Mouse (Mus musculus) hindbrain, embryonic 16.5 days (tissue): ENCODE data around the gene Tfrc. TPM values are rescaled to one million over a fixed set of nuclear protein-coding genes. Genes with fewer than 3 reads are reported as not detected.
"Not testable (repeated sequence)": the region's sequence is repeated elsewhere in the genome, so short reads cannot be mapped to it uniquely, and the experiment has no call there.

Experiments used
- ATAC-seq: fragments of 200-750 bp; cut with Nextera tagmentation; 2 replicates; pipeline ENCODE4 v1.8.0; 2017; ENCODE audit warnings: moderate TSS enrichment, moderate library complexity
- H3K27ac ChIP-seq: fragments of 300-500 bp; sonication (generic); 2 replicates; pipeline ENCODE4 v1.5.1; 2014; ENCODE audit warnings: low read depth, mild to moderate bottlenecking, control low read depth, low read length, moderate library complexity
- H3K27me3 ChIP-seq: fragments of 300-500 bp; sonication (generic); replicated peaks from 2 replicates; pipeline ENCODE4 v1.6.1; 2014; ENCODE audit warnings: low read length; ENCODE audit not compliant: control insufficient read depth, insufficient read depth
- H3K36me3 ChIP-seq: fragments of 300-500 bp; sonication (generic); 2 replicates; pipeline ENCODE4 v1.6.1; 2014; ENCODE audit warnings: mild to moderate bottlenecking, low read length, moderate library complexity, mixed read lengths; ENCODE audit not compliant: control insufficient read depth, insufficient read depth
- H3K4me1 ChIP-seq: fragments of 300-500 bp; sonication (generic); 2 replicates; pipeline ENCODE4 v1.6.1; 2014; ENCODE audit warnings: low read depth, low read length; ENCODE audit not compliant: control insufficient read depth, insufficient read depth
- H3K4me2 ChIP-seq: fragments of 300-500 bp; sonication (generic); 2 replicates; pipeline ENCODE4 v1.6.1; 2014; ENCODE audit warnings: mild to moderate bottlenecking, low read length, control low read depth, moderate library complexity
- H3K4me3 ChIP-seq: fragments of 300-500 bp; sonication (generic); 2 replicates; pipeline ENCODE4 v1.5.1; 2014; ENCODE audit warnings: mild to moderate bottlenecking, low read length, control low read depth, moderate library complexity
- H3K9ac ChIP-seq: fragments of 300-500 bp; sonication (generic); 2 replicates; pipeline ENCODE4 v1.6.1; 2014; ENCODE audit warnings: low read depth, mild to moderate bottlenecking, control low read depth, low read length, moderate library complexity
- H3K9me3 ChIP-seq: fragments of 300-500 bp; sonication (generic); 2 replicates; pipeline ENCODE4 v1.6.1; 2014; ENCODE audit warnings: mild to moderate bottlenecking, low read length, moderate library complexity; ENCODE audit not compliant: control insufficient read depth
- WGBS: fragments of 180-500 bp; shearing (Covaris S2); extraction: QIAGEN DNeasy Blood & Tissue Kit; methylation state at CpG from one replicate; pipeline ENCODE4 v1.1.7; 2014; 5-methylcytosine and 5-hydroxymethylcytosine counted together
- polyA plus RNA-seq: library from polyadenylated mRNA; unstranded; fragments of >200 nt; fragmentation: Nextera tagmentation; extraction: Ambion mirVana; gene quantifications from 2 replicates; pipeline ENCODE4 v1.2.1, GENCODE M21; 2015

The Tfrc gene
- polyA plus RNA-seq, 1 experiment from 2014 or later = 26.3 TPM

GRCm38 (mm10) chr16:32633486-32634012, 24.8 kb downstream of the Tfrc start:
- H3K9ac ChIP-seq = no peak overlapping the region

GRCm38 (mm10) chr16:32634183-32634582, 25.5 kb downstream of the Tfrc start:
- no peak overlapping the region for H3K4me3 ChIP-seq
- no peak overlapping the region for H3K27ac ChIP-seq
- no peaks in the 10 kb centered on the region for H3K27me3 ChIP-seq
- ATAC-seq = no peak
- H3K9ac ChIP-seq = no peak overlapping the region
- peaks cover 2% of the 10 kb centered on the region; the same call in 1 of the 2 replicates for H3K4me1 ChIP-seq
- no peaks in the 10 kb centered on the region for H3K9me3 ChIP-seq
- H3K4me2 ChIP-seq = no peak overlapping the region
- 84% methylated on average over 5 of the region's 5 CpGs for WGBS
- H3K36me3 ChIP-seq = peaks cover 16% of the 10 kb centered on the region; the same call in 1 of the 2 replicates

More at GRCm38 (mm10) chr16:32633486-32634012, 24.8 kb downstream of the Tfrc start:
- Histone ChIP-seq H3K27me3 (no peaks in the 10 kb centered on the region), H3K9me3 (no peaks in the 10 kb centered on the region), H3K36me3 (peaks cover 16% of the 10 kb centered on the region; the same call in 1 of the 2 replicates), H3K27ac (no peak overlapping the region), H3K4me3 (no peak overlapping the region), H3K4me1 (peaks cover under 1% of the 10 kb centered on the region; the same call in 1 of the 2 replicates), H3K4me2 (no peak overlapping the region)
- no peak for ATAC-seq
- WGBS = 85% methylated on average over 4 of the region's 4 CpGs

- Histone ChIP-seq H3K4me3 (no peak overlapping the region), H3K27me3 (no peaks in the 10 kb centered on the region), H3K4me2 (no peak overlapping the region), H3K36me3 (peaks cover 8% of the 10 kb centered on the region; the same call in 1 of the 2 replicates), H3K4me1 (peaks cover 2% of the 10 kb centered on the region; the same call in 1 of the 2 replicates), H3K27ac (no peak overlapping the region), H3K9me3 (no peaks in the 10 kb centered on the region), H3K9ac (no peak overlapping the region)
- 58% methylated on average over 3 of the region's 3 CpGs for WGBS
- ATAC-seq = peak; percentile 75
These were observed 26.6 kb downstream of the Tfrc start for GRCm38 (mm10) chr16:32635314-32635713.

- no peaks in the 10 kb centered on the region for H3K27me3 ChIP-seq
- H3K36me3 ChIP-seq = 0 out of 2 replicates have a peak, but pooled peaks cover 4% of the 10 kb centered on the region
- H3K9me3 ChIP-seq = no peaks in the 10 kb centered on the region
- no peak overlapping the region for H3K27ac ChIP-seq
- H3K4me2 ChIP-seq = no peak overlapping the region
- WGBS = 95% methylated on average over 3 of the region's 3 CpGs
- H3K4me1 ChIP-seq = peaks cover 2% of the 10 kb centered on the region; the same call in 1 of the 2 replicates
- ATAC-seq = no peak
- H3K4me3 ChIP-seq = no peak overlapping the region
- H3K9ac ChIP-seq = no peak overlapping the region
These were observed 27.6 kb downstream of the Tfrc start for GRCm38 (mm10) chr16:32636331-32636730.

GRCm38 (mm10) chr16:32636871-32637521, 28.3 kb downstream of the Tfrc start:
- no peak overlapping the region for H3K27ac ChIP-seq
- no peak for ATAC-seq
- H3K27me3 ChIP-seq = no peaks in the 10 kb centered on the region
- H3K9me3 ChIP-seq = no peaks in the 10 kb centered on the region
- H3K4me1 ChIP-seq = peaks cover 2% of the 10 kb centered on the region; the same call in 1 of the 2 replicates
- no peak overlapping the region for H3K9ac ChIP-seq
- 0 out of 2 replicates have a peak, but pooled peaks cover 4% of the 10 kb centered on the region for H3K36me3 ChIP-seq
- no peak overlapping the region for H3K4me2 ChIP-seq
- no peak overlapping the region for H3K4me3 ChIP-seq
- WGBS = 37% methylated on average over 6 of the region's 6 CpGs

- peaks cover 4% of the 10 kb centered on the region; the same call in 1 of the 2 replicates for H3K4me1 ChIP-seq
- H3K27ac ChIP-seq = no peak overlapping the region
- H3K9ac ChIP-seq = no peak overlapping the region
- H3K36me3 ChIP-seq = no peaks in the 10 kb centered on the region
- H3K4me3 ChIP-seq = no peak overlapping the region
- ATAC-seq = peak; percentile 70
- WGBS = 8% methylated on average over 8 of the region's 8 CpGs
- H3K4me2 ChIP-seq = no peak overlapping the region; the same call in 1 of the 2 replicates
- no peaks in the 10 kb centered on the region for H3K27me3 ChIP-seq
- H3K9me3 ChIP-seq = no peaks in the 10 kb centered on the region
These were observed 29.8 kb downstream of the Tfrc start for GRCm38 (mm10) chr16:32638476-32638875.

GRCm38 (mm10) chr16:32640096-32640495, 31.4 kb downstream of the Tfrc start:
- Histone ChIP-seq H3K9me3 (no peaks in the 10 kb centered on the region), H3K27me3 (no peaks in the 10 kb centered on the region), H3K4me1 (peaks cover 9% of the 10 kb centered on the region), H3K9ac (no peak overlapping the region), H3K4me3 (no peak overlapping the region), H3K36me3 (no peaks in the 10 kb centered on the region), H3K4me2 (no peak overlapping the region), H3K27ac (no peak overlapping the region)
- WGBS = 57% methylated on average over 5 of the region's 5 CpGs
- no peak for ATAC-seq

GRCm38 (mm10) chr16:32640683-32641082, 32.0 kb downstream of the Tfrc start:
- WGBS = 77% methylated on average over 2 of the region's 2 CpGs
- not testable (repeated sequence) for H3K27ac ChIP-seq, H3K9ac ChIP-seq, H3K4me3 ChIP-seq, H3K36me3 ChIP-seq, H3K9me3 ChIP-seq, H3K4me2 ChIP-seq, ATAC-seq, H3K27me3 ChIP-seq
- peaks cover 14% of the 10 kb centered on the region for H3K4me1 ChIP-seq

GRCm38 (mm10) chr16:32641440-32642219, 32.9 kb downstream of the Tfrc start:
- Histone ChIP-seq H3K4me2 (no peak overlapping the region), H3K9me3 (no peaks in the 10 kb centered on the region), H3K4me1 (peaks cover 23% of the 10 kb centered on the region), H3K27ac (no peak overlapping the region), H3K36me3 (no peaks in the 10 kb centered on the region), H3K27me3 (no peaks in the 10 kb centered on the region), H3K9ac (no peak overlapping the region), H3K4me3 (no peak overlapping the region)
- 72% methylated on average over 19 of the region's 20 CpGs for WGBS
- ATAC-seq = no peak
